Mouse (Mus musculus) CH12.LX (cell line): ENCODE results near the gene Cfap300.

ENCODE experiments used
- CTCF ChIP-seq, 2 experiments: IDR thresholded peaks in 1 of 2; conservative IDR thresholded peaks in 1 of 2; 2 replicates each; pipeline ENCODE4 v1.5.1; 2011 to 2012; ENCODE audit warnings: low read depth in 2 of 2, low read length in 2 of 2, improper control_type of control experiment in 1 of 2, inconsistent platforms in 1 of 2, mild to moderate bottlenecking in 1 of 2, moderate library complexity in 1 of 2
- E2F4 ChIP-seq: IDR thresholded peaks from 2 replicates; pipeline ENCODE4 v1.6.1; 2011; ENCODE audit warnings: low read depth, low read length, improper control_type of control experiment; ENCODE audit not compliant: insufficient replicate concordance
- EP300 ChIP-seq: IDR thresholded peaks from 2 replicates; pipeline ENCODE4 v1.6.1; 2011; ENCODE audit warnings: low read length, improper control_type of control experiment
- MAFK ChIP-seq: IDR thresholded peaks from 2 replicates; pipeline ENCODE4 v1.6.1; 2011; ENCODE audit warnings: low read length, improper control_type of control experiment; ENCODE audit not compliant: insufficient replicate concordance
- POLR2A ChIP-seq: IDR thresholded peaks from 2 replicates; pipeline ENCODE4 v1.6.1; 2011; ENCODE audit warnings: low read depth, mild to moderate bottlenecking, improper control_type of control experiment, low read length
- POLR2AphosphoS2 ChIP-seq: IDR thresholded peaks from 2 replicates; pipeline ENCODE4 v1.6.1; 2011; ENCODE audit warnings: low read depth, low read length, improper control_type of control experiment
- RCOR1 ChIP-seq: conservative IDR thresholded peaks from 2 replicates; pipeline ENCODE4 v1.6.1; 2012; ENCODE audit warnings: low read depth, mild to moderate bottlenecking, inconsistent platforms, low read length, improper control_type of control experiment
- ZNF384 ChIP-seq: IDR thresholded peaks from 2 replicates; pipeline ENCODE4 v1.6.1; 2012; ENCODE audit warnings: low read depth, low read length, improper control_type of control experiment, inconsistent platforms

GRCm38 (mm10) chr9:7979153-7979916, 63.3 kb downstream of the Cfap300 start:
- TF ChIP-seq ZNF384, result no peak
- TF ChIP-seq CTCF (conservative IDR thresholded peaks at IDR 0.05 in 1 of 2, IDR thresholded peaks at IDR 0.05 in 1 of 2; ENCODE audit: low read depth in 2 of 2, low read length in 2 of 2), result no peak
- no peak for TF ChIP-seq RCOR1
- no peak for TF ChIP-seq MAFK
- TF ChIP-seq E2F4, result no peak
- no peak for TF ChIP-seq EP300
- no peak for TF ChIP-seq POLR2A
- TF ChIP-seq POLR2AphosphoS2, result no peak
